Mouse (Mus musculus): ENCODE measurements around the gene Stk11.
A peak's percentile ranks its signal among the peaks of the same experiment; 100 is the strongest.

DNA sequence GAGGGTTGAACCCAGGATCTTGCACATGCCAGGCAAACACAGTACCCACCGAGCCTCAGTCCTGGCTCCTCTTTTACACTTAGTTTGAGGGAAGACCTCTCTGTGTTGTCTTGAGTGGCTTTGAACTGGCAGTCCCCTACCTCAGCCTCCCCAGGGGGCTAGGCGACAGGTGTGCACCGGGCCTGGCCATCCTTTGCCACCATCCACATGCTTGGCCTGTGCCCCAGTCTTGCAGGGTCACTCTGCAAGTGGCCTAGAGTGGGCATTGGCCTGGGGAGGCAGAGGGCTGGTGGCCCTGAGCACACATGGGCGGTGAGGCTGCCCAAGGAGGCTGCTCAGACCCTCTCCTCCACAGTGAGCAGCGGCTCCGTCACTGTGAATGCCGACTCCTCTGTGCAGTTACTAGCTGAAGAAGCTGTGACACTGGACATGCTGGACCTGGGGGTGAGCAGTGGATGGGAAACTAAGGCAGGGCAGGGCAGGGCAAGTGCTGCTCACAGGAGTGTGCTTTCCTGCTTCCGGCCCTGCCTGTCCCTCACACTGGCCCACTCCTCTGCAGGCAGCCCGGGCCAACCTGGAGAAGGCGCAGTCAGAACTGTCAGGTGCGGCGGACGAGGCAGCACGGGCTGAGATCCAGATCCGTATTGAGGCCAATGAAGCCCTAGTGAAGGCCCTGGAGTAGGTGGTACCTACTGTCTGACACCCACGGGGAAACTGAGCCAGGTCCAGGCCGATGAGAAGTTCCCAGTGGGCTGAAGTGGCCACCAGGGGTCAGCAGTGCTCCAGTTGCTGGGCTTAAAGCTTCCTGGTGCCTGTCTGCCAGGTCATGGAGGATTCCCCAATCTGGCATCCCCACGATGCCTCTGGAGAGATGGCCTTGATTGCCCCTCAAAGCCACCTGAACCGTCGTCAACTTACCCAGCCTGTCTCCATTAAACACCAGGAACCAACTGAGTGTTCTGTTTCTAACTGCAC lies 29.5 kb downstream of the Stk11 start:
- TF ChIP-seq EP300 (IDR thresholded peaks at IDR 0.05; ENCODE audit: low read depth) (no peak), CTCF (IDR thresholded peaks at IDR 0.05; ENCODE audit: low read depth) (peak; percentile 96)
